Comparison of ENCODE assay signal across 25 mouse cellular contexts in genomic region chr10:43488258-43488657, GRCm38 (mm10). TPM values are rescaled to one million over a fixed set of nuclear protein-coding genes. Genes with fewer than 3 reads are reported as not detected.
DNase-seq lines count a peak whose midpoint lies in the region; ATAC-seq and TF ChIP-seq lines count a peak whose summit lies in the region.
"Had no signal": no experiment of that assay in that cellular context is flagged by ENCODE, and none has a peak within 500 bp of the region (broad histone marks: within the 10 kb centered on the region; RNA-seq: fewer than 3 reads in every experiment).

No protein-coding gene starts in this region.

- H3K9me3 ChIP-seq in liver, postnatal 0 days (ENCODE audit: low read length) = no peaks in the 10 kb centered on the region
- H3K9me3 ChIP-seq in intestine, embryonic 15.5 days = no peaks in the 10 kb centered on the region
- H3K9me3 ChIP-seq in hindbrain, embryonic 11.5 days (ENCODE audit: control insufficient read depth, low read length) = no peaks in the 10 kb centered on the region
- H3K9me3 ChIP-seq: forebrain, embryonic 12.5 days; forebrain, embryonic 15.5 days; heart, embryonic 10.5 days; heart, embryonic 13.5 days; hindbrain, embryonic 12.5 days; hindbrain, embryonic 15.5 days had no signal

- no peak for TF ChIP-seq CTCF in liver, postnatal 0 days (IDR thresholded peaks at IDR 0.05; ENCODE audit: low read depth)
- TF ChIP-seq CTCF in small intestine, adult 2 months (IDR thresholded peaks at IDR 0.05; ENCODE audit: extremely low read depth, insufficient read length, insufficient replicate concordance, low read depth, low read length) = no peak

- no peak for TF ChIP-seq EP300 in liver, postnatal 0 days (IDR thresholded peaks at IDR 0.05; ENCODE audit: low read depth)

- DNase-seq in liver, postnatal 0 days = no peak
- no peak for DNase-seq in liver
- DNase-seq in hindbrain, embryonic 11.5 days (ENCODE audit: low spot score) = no peak
- no peak for DNase-seq in Muller cell, postnatal 12 days (ENCODE audit: inconsistent ontology term)
- DNase-seq: adrenal gland, adult 2 months; adrenal gland, postnatal 14 days; cerebellum, adult 18-20 months; cerebellum, adult 9-10 months; cerebellum, postnatal 14 days; gastrocnemius, postnatal 25 days; heart, adult 2 months; heart, postnatal 14 days; heart, postnatal 4 days had no signal

- peaks cover 24% of the 10 kb centered on the region for H3K4me1 ChIP-seq in liver, postnatal 0 days (ENCODE audit: insufficient read depth)
- peaks cover 33% of the 10 kb centered on the region for H3K4me1 ChIP-seq in brown adipose tissue, adult 24 weeks (ENCODE audit: control insufficient read depth, insufficient read depth, insufficient read length, low read length)
- H3K4me1 ChIP-seq in intestine, embryonic 15.5 days (replicated peaks) = peaks cover 13% of the 10 kb centered on the region; the same call in 1 of the 2 replicates
- peaks cover 14% of the 10 kb centered on the region; the same call in 1 of the 2 replicates for H3K4me1 ChIP-seq in small intestine, adult 2 months (ENCODE audit: control insufficient read depth, insufficient read depth, insufficient read length, low read length)
- H3K4me1 ChIP-seq in hindbrain, embryonic 11.5 days (replicated peaks; ENCODE audit: control insufficient read depth, insufficient read depth, low read length) = no peaks in the 10 kb centered on the region

- H3K27me3 ChIP-seq in liver, postnatal 0 days (ENCODE audit: insufficient read depth, low read length) = no peaks in the 10 kb centered on the region
- H3K27me3 ChIP-seq in intestine, embryonic 15.5 days (replicated peaks) = no peaks in the 10 kb centered on the region
- no peaks in the 10 kb centered on the region for H3K27me3 ChIP-seq in small intestine, adult 2 months (ENCODE audit: control insufficient read depth, insufficient read depth, low read length)
- no peaks in the 10 kb centered on the region for H3K27me3 ChIP-seq in hindbrain, embryonic 11.5 days (ENCODE audit: control insufficient read depth, insufficient read depth, low read length)
- H3K27me3 ChIP-seq: forebrain, embryonic 12.5 days; forebrain, embryonic 15.5 days; heart, embryonic 13.5 days; hindbrain, embryonic 12.5 days; hindbrain, embryonic 15.5 days; Patski had no signal

- no peak overlapping the region for H3K4me2 ChIP-seq in liver, postnatal 0 days (ENCODE audit: low read depth, low read length)
- H3K4me2 ChIP-seq in intestine, embryonic 15.5 days (replicated peaks) = no peak overlapping the region
- no peak overlapping the region for H3K4me2 ChIP-seq in hindbrain, embryonic 11.5 days (replicated peaks; ENCODE audit: low read depth, low read length)
- H3K4me2 ChIP-seq: forebrain, embryonic 12.5 days; forebrain, embryonic 15.5 days; heart, embryonic 13.5 days; hindbrain, embryonic 12.5 days; hindbrain, embryonic 15.5 days had no signal

- H3K36me3 ChIP-seq in liver, postnatal 0 days (replicated peaks; ENCODE audit: insufficient read depth, low read length) = no peaks in the 10 kb centered on the region
- no peaks in the 10 kb centered on the region for H3K36me3 ChIP-seq in intestine, embryonic 15.5 days
- no peaks in the 10 kb centered on the region for H3K36me3 ChIP-seq in small intestine, adult 2 months (ENCODE audit: control insufficient read depth, insufficient read depth, low read length)
- H3K36me3 ChIP-seq in hindbrain, embryonic 11.5 days (ENCODE audit: control insufficient read depth, insufficient read depth, low read length) = no peaks in the 10 kb centered on the region
- H3K36me3 ChIP-seq: forebrain, embryonic 12.5 days; forebrain, embryonic 15.5 days; heart, embryonic 10.5 days; heart, embryonic 13.5 days; hindbrain, embryonic 12.5 days; hindbrain, embryonic 15.5 days had no signal

- peak; percentile 63 for ATAC-seq in liver, postnatal 0 days
- no peak for ATAC-seq in intestine, embryonic 15.5 days
- ATAC-seq in cerebellum, adult (ENCODE audit: insufficient number of reproducible peaks, low FRiP score, low TSS enrichment) = no peak
- ATAC-seq in hindbrain, embryonic 11.5 days (ENCODE audit: low FRiP score) = no peak
- ATAC-seq: CD4-positive, CD25-positive, alpha-beta regulatory T cell, adult 4 months; forebrain, embryonic 15.5 days; Patski had no signal

- H3K9ac ChIP-seq in liver, postnatal 0 days (replicated peaks) = no peak overlapping the region
- no peak overlapping the region for H3K9ac ChIP-seq in intestine, embryonic 15.5 days
- H3K9ac ChIP-seq in hindbrain, embryonic 11.5 days (ENCODE audit: low read depth, low read length) = no peak overlapping the region
- H3K9ac ChIP-seq: forebrain, embryonic 12.5 days; forebrain, embryonic 15.5 days; heart, embryonic 13.5 days; hindbrain, embryonic 12.5 days; hindbrain, embryonic 15.5 days had no signal

- WGBS in liver, postnatal 0 days (ENCODE audit: insufficient replicate concordance) = 55% methylated on average over 4 of the region's 4 CpGs
- 69% methylated on average over 4 of the region's 4 CpGs for WGBS in intestine, embryonic 15.5 days
- WGBS in small intestine, adult 2 months = 60% methylated on average over 4 of the region's 4 CpGs
- WGBS in hindbrain, embryonic 11.5 days = 78% methylated on average over 4 of the region's 4 CpGs

- no peak overlapping the region for H3K4me3 ChIP-seq in liver, postnatal 0 days (ENCODE audit: low read depth, low read length)
- H3K4me3 ChIP-seq in brown adipose tissue, adult 24 weeks (ENCODE audit: insufficient read depth, low read depth, low read length) = no peak overlapping the region
- H3K4me3 ChIP-seq in intestine, embryonic 15.5 days (replicated peaks) = no peak overlapping the region
- H3K4me3 ChIP-seq in small intestine, adult 2 months (ENCODE audit: low read depth, low read length) = no peak overlapping the region
- H3K4me3 ChIP-seq in hindbrain, embryonic 11.5 days (ENCODE audit: low read depth, low read length) = no peak overlapping the region
- H3K4me3 ChIP-seq: forebrain, embryonic 12.5 days; forebrain, embryonic 15.5 days; heart, adult 2 months; heart, embryonic 10.5 days; heart, embryonic 13.5 days; hindbrain, embryonic 12.5 days; hindbrain, embryonic 15.5 days had no signal

- no peak for TF ChIP-seq POLR2A in small intestine, adult 2 months (IDR thresholded peaks at IDR 0.05; ENCODE audit: low read depth, low read length)

- peak overlapping the region; percentile 59 for H3K27ac ChIP-seq in liver, postnatal 0 days (ENCODE audit: low read depth)
- peak overlapping the region; percentile 70; the same call in 1 of the 2 replicates for H3K27ac ChIP-seq in brown adipose tissue, adult 24 weeks (replicated peaks; ENCODE audit: low read depth, low read length)
- peak overlapping the region; percentile 52; the same call in 1 of the 2 replicates for H3K27ac ChIP-seq in intestine, embryonic 15.5 days
- peak overlapping the region; percentile 80 for H3K27ac ChIP-seq in small intestine, adult 2 months (ENCODE audit: insufficient read depth, low read depth, low read length)
- H3K27ac ChIP-seq in hindbrain, embryonic 11.5 days (ENCODE audit: low read depth, low read length) = no peak overlapping the region
- H3K27ac ChIP-seq: forebrain, embryonic 12.5 days; forebrain, embryonic 15.5 days; heart, adult 2 months; hindbrain, embryonic 12.5 days; hindbrain, embryonic 15.5 days had no signal

RNA-seq across cellular contexts. Expression of gene Bend3, which starts 9.6 kb away (rescaled TPM):
- polyA plus RNA-seq in liver, postnatal 0 days (2015; fragmentation: Nextera tagmentation; extraction: Ambion mirVana) = 0.51 TPM in 2 replicates
- polyA plus RNA-seq in brown adipose tissue, adult 24 weeks (2012; ENCODE audit: insufficient read depth, insufficient read length, missing spikeins) = 1.0 and 2.6 TPM in 2 replicates
- 3.0 and 3.1 TPM in 2 replicates for polyA plus RNA-seq in intestine, embryonic 15.5 days (2015; fragmentation: Nextera tagmentation; extraction: Ambion mirVana)
- 1.2 and 1.8 TPM in 2 replicates for polyA plus RNA-seq in small intestine, adult 2 months (2012; rRNA removed)
- polyA plus RNA-seq in hindbrain, embryonic 11.5 days (2014; fragmentation: Nextera tagmentation; extraction: Ambion mirVana) = 8.7 and 8.8 TPM in 2 replicates

RNA-seq across cellular contexts. Expression of gene Gm9803, which starts 35.6 kb away (rescaled TPM):
- polyA plus RNA-seq in liver, postnatal 0 days (2015; fragmentation: Nextera tagmentation; extraction: Ambion mirVana) = 7.8 and 8.7 TPM in 2 replicates
- 126 and 149 TPM in 2 replicates for polyA plus RNA-seq in brown adipose tissue, adult 24 weeks (2012; ENCODE audit: insufficient read depth, insufficient read length, missing spikeins)
- polyA plus RNA-seq in intestine, embryonic 15.5 days (2015; fragmentation: Nextera tagmentation; extraction: Ambion mirVana) = 11.9 and 12.6 TPM in 2 replicates
- 98.7 and 112 TPM in 2 replicates for polyA plus RNA-seq in small intestine, adult 2 months (2012; rRNA removed)
- 9.6 and 16.8 TPM in 2 replicates for polyA plus RNA-seq in hindbrain, embryonic 11.5 days (2014; fragmentation: Nextera tagmentation; extraction: Ambion mirVana)

RNA-seq across cellular contexts. Expression of gene 1700021F05Rik, which starts 52.5 kb away (rescaled TPM):
- polyA plus RNA-seq in liver, postnatal 0 days (2015; fragmentation: Nextera tagmentation; extraction: Ambion mirVana) = 31.2 and 32.5 TPM in 2 replicates
- polyA plus RNA-seq in brown adipose tissue, adult 24 weeks (2012; ENCODE audit: insufficient read depth, insufficient read length, missing spikeins) = 179 and 251 TPM in 2 replicates
- polyA plus RNA-seq in intestine, embryonic 15.5 days (2015; fragmentation: Nextera tagmentation; extraction: Ambion mirVana) = 77.0 and 77.4 TPM in 2 replicates
- polyA plus RNA-seq in small intestine, adult 2 months (2012; rRNA removed) = 5.1 and 5.3 TPM in 2 replicates
- polyA plus RNA-seq in hindbrain, embryonic 11.5 days (2014; fragmentation: Nextera tagmentation; extraction: Ambion mirVana) = 70.4 and 76.2 TPM in 2 replicates
